Mouse (Mus musculus) cerebellum, adult 2 months (tissue): Measurements from ENCODE around the gene Pias1.
A peak's percentile ranks its signal among the peaks of the same experiment; 100 is the strongest.

ENCODE experiments used
- CTCF ChIP-seq: fragments of 200-500 bp; IDR thresholded peaks from 2 replicates; pipeline ENCODE4 v1.5.1; 2011; ENCODE audit warnings: low read depth, mild to moderate bottlenecking, control low read depth, low read length, moderate library complexity, borderline replicate concordance; ENCODE audit not compliant: insufficient read depth
- POLR2A ChIP-seq: fragments of 200-500 bp; IDR thresholded peaks from 2 replicates; pipeline ENCODE4 v1.6.1; 2011; ENCODE audit warnings: low read length, control low read depth, borderline replicate concordance; ENCODE audit not compliant: insufficient read depth

GRCm38 (mm10) chr9:62847694-62848093 is 140.0 kb downstream of the Pias1 start:
- TF ChIP-seq CTCF (peak; percentile 97), POLR2A (no peak)
